Mouse (Mus musculus) stomach, postnatal 0 days (tissue): ENCODE measurements around the gene Chst7.

Experiments used
- CTCF ChIP-seq: IDR thresholded peaks from 2 replicates; pipeline ENCODE4 v1.5.1; 2016; ENCODE audit warnings: antibody characterized with exemption, low read depth, mild to moderate bottlenecking, moderate library complexity
- EP300 ChIP-seq: optimal IDR thresholded peaks from 2 replicates; pipeline ENCODE3; 2016; ENCODE audit warnings: antibody characterized with exemption

DNA sequence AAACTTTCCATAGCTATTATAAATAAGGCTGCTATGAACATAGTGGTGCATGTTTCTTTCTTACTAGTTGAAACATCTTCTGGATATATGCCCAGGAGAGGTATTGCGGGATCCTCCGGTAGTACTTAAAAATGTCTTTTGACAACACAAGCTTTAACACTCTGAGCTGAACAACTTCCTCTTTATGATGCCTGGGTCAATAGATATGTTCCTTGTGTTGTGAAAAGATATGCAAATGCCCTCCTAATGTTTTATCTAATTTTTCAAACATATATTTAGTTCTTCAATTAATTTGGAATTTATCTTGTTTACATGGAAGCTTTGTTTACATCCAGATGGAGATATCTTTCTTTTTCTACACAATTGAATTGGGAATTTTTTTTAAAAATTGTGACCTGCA, 47.1 kb upstream of the Chst7 start:
- TF ChIP-seq CTCF (no peak), EP300 (no peak)
